Mouse (Mus musculus) myocyte (in vitro differentiated cells): Measurements from ENCODE around the gene Ydjc.

Experiments
- POLR2A ChIP-seq: IDR thresholded peaks from one replicate; pipeline ENCODE4 v1.6.1; 2011; ENCODE audit warnings: low read depth, mild to moderate bottlenecking, control low read depth, moderate library complexity; ENCODE audit not compliant: insufficient read length
- TCF12 ChIP-seq: IDR thresholded peaks from one replicate; pipeline ENCODE4 v1.6.1; 2011; ENCODE audit warnings: mild to moderate bottlenecking, control low read depth; ENCODE audit not compliant: poor library complexity, insufficient read depth, severe bottlenecking
- USF1 ChIP-seq: IDR thresholded peaks from one replicate; pipeline ENCODE4 v1.6.1; 2011; ENCODE audit warnings: low read depth, mild to moderate bottlenecking, control low read depth, moderate library complexity

DNA sequence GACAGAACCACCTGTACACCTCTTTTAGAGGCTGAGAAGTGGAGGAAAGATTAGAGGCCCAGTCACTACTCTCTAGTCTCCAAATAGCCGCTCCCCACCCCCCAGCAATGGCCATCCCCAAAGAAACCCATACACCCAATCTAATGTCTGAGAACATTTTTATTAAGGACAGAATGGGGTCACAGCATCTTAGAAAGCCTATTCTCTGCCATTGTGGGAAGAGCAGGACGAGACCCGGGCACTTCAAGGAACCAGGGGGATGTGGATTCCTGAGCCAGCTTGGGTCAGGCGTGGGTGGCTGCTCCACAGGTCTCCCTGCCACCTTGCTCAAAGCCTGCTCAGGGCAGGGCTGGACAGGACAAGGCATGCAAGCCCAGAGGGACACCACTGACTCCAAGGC lies 7.5 kb downstream of the Ydjc start:
- TF ChIP-seq POLR2A: no peak
- no peak for TF ChIP-seq USF1
- no peak for TF ChIP-seq TCF12
